Mouse (Mus musculus): ENCODE measurements around the gene Rnf144b. TPM values are rescaled to one million over a fixed set of nuclear protein-coding genes. Genes with fewer than 3 reads are reported as not detected.

Gene Rnf144b
- polyA plus RNA-seq, 1 experiment from 2014 or later, result 1.2 TPM

DNA sequence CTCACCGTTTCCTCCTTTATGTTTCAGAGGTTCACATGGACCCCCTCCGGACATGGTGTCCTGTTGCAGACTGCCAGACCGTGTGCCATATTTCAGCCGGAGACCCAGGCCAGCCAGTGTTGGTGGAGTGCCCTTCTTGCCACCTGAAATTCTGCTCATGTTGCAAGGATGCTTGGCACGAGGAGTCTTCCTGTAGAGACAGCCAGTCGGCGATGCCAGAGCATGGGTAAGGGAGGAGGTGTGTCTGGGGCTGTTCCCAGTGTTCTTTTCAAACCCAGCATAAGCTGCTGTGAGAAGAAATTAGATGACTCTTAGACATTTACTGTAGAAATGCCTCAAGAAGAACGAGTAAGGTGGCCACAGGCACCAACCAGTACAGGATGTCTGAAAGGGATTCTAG is 114.9 kb downstream of the Rnf144b start:
- ATAC-seq (replicated peaks; ENCODE audit: low FRiP score, low TSS enrichment, low read depth), result no peak
- 91% methylated on average over 8 of the region's 8 CpGs for WGBS
- H3K4me1 ChIP-seq (replicated peaks; ENCODE audit: control insufficient read depth, insufficient read depth, low read length), result no peaks in the 10 kb centered on the region
- no peak overlapping the region for H3K4me3 ChIP-seq (ENCODE audit: low read depth, low read length)
- no peak overlapping the region for H3K9ac ChIP-seq (ENCODE audit: low read length)
- no peak for DNase-seq (ENCODE audit: low spot score)
- H3K27ac ChIP-seq (ENCODE audit: low read depth), result no peak overlapping the region
- H3K36me3 ChIP-seq (ENCODE audit: control insufficient read depth, insufficient read depth, low read length), result no peaks in the 10 kb centered on the region
- H3K4me2 ChIP-seq (ENCODE audit: low read length), result no peak overlapping the region
- no peaks in the 10 kb centered on the region for H3K9me3 ChIP-seq (ENCODE audit: control insufficient read depth, low read length)
- H3K27me3 ChIP-seq (replicated peaks; ENCODE audit: control insufficient read depth, insufficient read depth, low read length), result no peaks in the 10 kb centered on the region

DNA sequence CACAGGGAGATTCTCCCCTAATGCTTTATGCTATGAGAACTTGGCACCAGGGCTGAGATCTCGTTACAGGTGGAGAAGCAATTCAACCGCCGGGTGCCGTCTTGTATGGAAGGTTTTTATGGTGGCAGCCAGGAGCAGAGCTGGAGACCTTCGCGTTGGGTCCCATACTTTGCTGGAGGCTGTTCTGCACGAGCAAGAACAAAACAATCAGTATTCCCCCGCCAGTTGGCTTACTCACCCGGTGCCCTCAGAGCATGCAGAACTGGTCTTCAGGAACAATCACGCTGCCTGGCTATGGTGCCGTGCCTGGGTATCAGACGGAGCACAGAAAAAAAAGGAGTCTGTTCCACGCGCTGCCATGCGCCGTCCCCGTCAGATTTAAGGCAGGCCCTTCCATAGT is 115.7 kb downstream of the Rnf144b start:
- no peak overlapping the region for H3K27ac ChIP-seq (ENCODE audit: low read depth)
- WGBS, result 87% methylated on average over 17 of the region's 17 CpGs
- no peak for ATAC-seq (replicated peaks; ENCODE audit: low FRiP score, low TSS enrichment, low read depth)

DNA sequence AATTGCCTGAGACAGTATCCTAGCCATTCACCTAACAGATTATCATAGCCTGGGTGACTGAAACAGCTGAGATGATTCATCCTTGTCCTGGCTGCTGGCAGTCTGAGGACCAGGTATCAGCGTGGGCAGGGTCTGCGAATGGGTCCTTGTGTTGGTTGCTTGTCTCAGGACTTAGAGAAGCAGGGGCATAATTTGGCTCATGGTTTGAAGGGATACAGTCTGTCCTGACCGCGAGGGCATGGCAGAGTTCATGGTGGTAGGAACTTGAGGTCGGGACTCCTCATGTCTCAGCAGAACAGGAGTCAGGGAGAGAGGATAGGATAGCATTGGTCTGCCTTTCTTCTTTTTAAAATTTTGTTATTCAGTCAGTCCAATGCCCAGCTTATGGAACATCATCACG is 121.1 kb downstream of the Rnf144b start:
- ATAC-seq (replicated peaks; ENCODE audit: low FRiP score, low TSS enrichment, low read depth), result no peak
- no peak overlapping the region for H3K4me2 ChIP-seq (ENCODE audit: low read length)
- H3K9me3 ChIP-seq (ENCODE audit: control insufficient read depth, low read length), result no peaks in the 10 kb centered on the region
- no peak overlapping the region for H3K4me3 ChIP-seq (ENCODE audit: low read depth, low read length)
- 88% methylated on average over 6 of the region's 6 CpGs for WGBS
- no peaks in the 10 kb centered on the region for H3K36me3 ChIP-seq (ENCODE audit: control insufficient read depth, insufficient read depth, low read length)
- H3K4me1 ChIP-seq (replicated peaks; ENCODE audit: control insufficient read depth, insufficient read depth, low read length), result no peaks in the 10 kb centered on the region
- H3K27ac ChIP-seq (ENCODE audit: low read depth), result no peak overlapping the region
- no peak overlapping the region for H3K9ac ChIP-seq (ENCODE audit: low read length)
- no peak for DNase-seq (ENCODE audit: low spot score)
- no peaks in the 10 kb centered on the region for H3K27me3 ChIP-seq (replicated peaks; ENCODE audit: control insufficient read depth, insufficient read depth, low read length)

More for the DNA sequence above, 115.7 kb downstream of the Rnf144b start:
- no peak for DNase-seq (ENCODE audit: low spot score)
- Histone ChIP-seq H3K9ac (ENCODE audit: low read length) (no peak overlapping the region), H3K9me3 (ENCODE audit: control insufficient read depth, low read length) (no peaks in the 10 kb centered on the region), H3K4me1 (replicated peaks; ENCODE audit: control insufficient read depth, insufficient read depth, low read length) (no peaks in the 10 kb centered on the region), H3K4me2 (ENCODE audit: low read length) (no peak overlapping the region), H3K36me3 (ENCODE audit: control insufficient read depth, insufficient read depth, low read length) (no peaks in the 10 kb centered on the region), H3K27me3 (replicated peaks; ENCODE audit: control insufficient read depth, insufficient read depth, low read length) (no peaks in the 10 kb centered on the region), H3K4me3 (ENCODE audit: low read depth, low read length) (no peak overlapping the region)

DNA sequence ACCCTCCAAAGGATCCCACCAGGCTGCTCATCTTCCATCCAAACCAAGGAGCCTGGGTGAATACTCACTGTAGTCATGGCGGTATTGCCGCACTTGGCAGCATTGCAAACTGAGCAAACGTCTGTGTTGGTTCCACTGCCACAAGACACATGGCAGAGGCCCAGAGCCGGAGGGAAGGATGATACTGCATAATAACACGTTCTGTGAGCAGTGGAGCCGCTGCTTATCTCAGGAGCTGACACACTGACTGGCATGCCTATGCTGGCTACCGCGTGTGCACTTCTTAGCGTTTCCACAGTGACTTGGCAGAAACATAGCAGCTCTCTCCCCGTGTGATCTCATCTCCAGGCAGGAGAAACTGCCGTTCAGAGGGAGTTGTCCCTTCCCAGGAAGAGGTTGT is 122.3 kb downstream of the Rnf144b start:
- H3K36me3 ChIP-seq (ENCODE audit: control insufficient read depth, insufficient read depth, low read length), result no peaks in the 10 kb centered on the region
- no peak overlapping the region for H3K9ac ChIP-seq (ENCODE audit: low read length)
- ATAC-seq (replicated peaks; ENCODE audit: low FRiP score, low TSS enrichment, low read depth), result no peak
- H3K27me3 ChIP-seq (replicated peaks; ENCODE audit: control insufficient read depth, insufficient read depth, low read length), result no peaks in the 10 kb centered on the region
- no peak overlapping the region for H3K4me2 ChIP-seq (ENCODE audit: low read length)
- WGBS, result 70% methylated on average over 11 of the region's 11 CpGs
- H3K9me3 ChIP-seq (ENCODE audit: control insufficient read depth, low read length), result no peaks in the 10 kb centered on the region
- H3K4me3 ChIP-seq (ENCODE audit: low read depth, low read length), result no peak overlapping the region
- H3K27ac ChIP-seq (ENCODE audit: low read depth), result no peak overlapping the region
- DNase-seq (ENCODE audit: low spot score), result no peak
- no peaks in the 10 kb centered on the region for H3K4me1 ChIP-seq (replicated peaks; ENCODE audit: control insufficient read depth, insufficient read depth, low read length)

DNA sequence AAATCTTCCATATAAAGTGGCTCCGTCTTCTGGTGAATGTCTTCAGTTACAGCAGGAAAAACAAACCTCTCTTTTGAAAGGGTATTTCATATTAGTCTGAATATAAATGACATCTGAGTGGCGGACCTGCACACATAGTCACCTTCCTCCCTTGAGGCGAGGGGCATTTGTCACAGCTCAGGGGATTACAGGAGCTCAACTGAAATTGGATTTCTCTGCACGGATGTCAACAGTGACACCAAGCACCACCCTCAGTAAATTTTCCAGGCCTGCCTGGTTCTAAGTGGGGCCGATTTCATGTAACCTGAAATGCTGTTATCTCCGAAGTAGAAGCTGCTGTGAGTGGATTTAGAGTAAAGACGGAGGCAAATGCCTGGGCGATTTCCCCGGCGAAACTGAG is 124.0 kb downstream of the Rnf144b start:
- ATAC-seq (replicated peaks; ENCODE audit: low FRiP score, low TSS enrichment, low read depth), result no peak
- Histone ChIP-seq H3K27ac (ENCODE audit: low read depth) (no peak overlapping the region), H3K9ac (ENCODE audit: low read length) (no peak overlapping the region), H3K36me3 (ENCODE audit: control insufficient read depth, insufficient read depth, low read length) (no peaks in the 10 kb centered on the region), H3K9me3 (ENCODE audit: control insufficient read depth, low read length) (no peaks in the 10 kb centered on the region), H3K27me3 (replicated peaks; ENCODE audit: control insufficient read depth, insufficient read depth, low read length) (no peaks in the 10 kb centered on the region), H3K4me1 (replicated peaks; ENCODE audit: control insufficient read depth, insufficient read depth, low read length) (no peaks in the 10 kb centered on the region), H3K4me2 (ENCODE audit: low read length) (no peak overlapping the region), H3K4me3 (ENCODE audit: low read depth, low read length) (no peak overlapping the region)
- WGBS, result 52% methylated on average over 10 of the region's 10 CpGs
- no peak for DNase-seq (ENCODE audit: low spot score)

DNA sequence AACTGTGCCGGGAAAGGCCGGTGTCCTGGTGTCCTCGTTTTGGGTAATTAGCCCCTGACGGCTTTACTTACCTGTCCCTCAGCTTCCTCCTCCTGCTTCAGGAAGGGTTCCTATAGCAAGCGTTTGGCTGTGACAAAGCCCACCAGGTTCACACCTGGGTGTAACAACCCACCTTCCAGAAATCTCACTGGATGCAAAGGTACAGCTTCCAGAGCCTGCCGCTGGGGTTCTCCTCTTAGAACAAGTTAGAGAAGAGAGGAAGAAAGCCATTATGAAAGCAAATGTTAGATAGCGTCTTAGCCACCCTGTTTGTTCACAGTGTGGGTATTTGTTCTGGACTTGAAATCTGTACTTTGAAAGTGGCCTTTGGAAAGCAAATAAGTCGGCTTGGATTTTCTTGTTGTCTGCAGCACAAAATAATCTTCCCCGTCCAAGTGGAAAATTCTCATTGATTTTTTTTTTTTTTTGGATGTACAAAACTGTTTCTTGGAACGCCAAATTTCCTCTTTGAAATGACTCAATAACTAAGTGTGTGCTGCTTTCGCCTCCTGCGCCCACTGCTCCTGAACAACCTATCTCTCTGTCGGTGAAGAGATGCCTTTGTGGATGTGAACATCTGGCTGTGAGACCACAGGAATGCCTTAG is 124.8 kb downstream of the Rnf144b start:
- Histone ChIP-seq H3K9ac (ENCODE audit: low read length) (no peak overlapping the region), H3K36me3 (ENCODE audit: control insufficient read depth, insufficient read depth, low read length) (no peaks in the 10 kb centered on the region), H3K27ac (ENCODE audit: low read depth) (no peak overlapping the region), H3K9me3 (ENCODE audit: control insufficient read depth, low read length) (no peaks in the 10 kb centered on the region), H3K4me3 (ENCODE audit: low read depth, low read length) (no peak overlapping the region), H3K4me1 (replicated peaks; ENCODE audit: control insufficient read depth, insufficient read depth, low read length) (no peaks in the 10 kb centered on the region), H3K4me2 (ENCODE audit: low read length) (no peak overlapping the region), H3K27me3 (replicated peaks; ENCODE audit: control insufficient read depth, insufficient read depth, low read length) (no peaks in the 10 kb centered on the region)
- ATAC-seq (replicated peaks; ENCODE audit: low FRiP score, low TSS enrichment, low read depth) (no peak), DNase-seq (ENCODE audit: low spot score) (no peak)
- WGBS, result 62% methylated on average over 13 of the region's 13 CpGs

DNA sequence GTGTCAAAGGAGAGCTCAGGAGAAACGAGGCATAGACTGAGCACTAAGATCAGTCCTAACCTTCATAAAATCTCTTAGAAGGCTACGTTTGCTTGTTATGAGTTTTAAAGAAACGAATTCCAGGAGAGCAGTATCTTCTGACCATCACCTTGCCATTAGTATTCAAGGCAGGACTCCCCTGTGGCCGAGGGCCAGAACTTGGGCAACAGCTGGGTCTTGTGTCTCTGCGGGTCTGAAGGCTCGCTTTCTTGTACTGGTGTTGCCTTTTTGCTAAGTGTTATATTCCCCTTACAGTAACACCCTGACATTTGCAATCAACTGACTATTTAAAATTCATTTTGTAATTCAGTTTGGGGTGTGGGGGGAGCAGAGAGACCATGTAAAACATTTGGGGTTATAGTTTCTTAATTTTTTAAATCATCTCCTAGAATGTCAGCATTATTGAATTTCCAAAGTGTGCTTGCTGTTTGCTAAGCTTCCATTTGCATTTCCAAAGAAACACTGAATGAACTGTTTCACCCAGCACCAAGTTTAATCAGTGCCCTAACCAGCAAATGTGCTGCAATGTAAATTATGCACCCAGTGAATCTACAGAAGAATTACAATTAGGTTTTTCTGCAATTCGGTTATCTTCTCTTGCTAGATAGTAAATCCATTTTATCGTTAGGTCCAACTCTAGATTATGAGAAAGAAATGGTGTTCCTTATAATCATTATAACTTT is 126.0 kb downstream of the Rnf144b start:
- Histone ChIP-seq H3K9me3 (ENCODE audit: control insufficient read depth, low read length) (no peaks in the 10 kb centered on the region), H3K9ac (ENCODE audit: low read length) (no peak overlapping the region), H3K4me3 (ENCODE audit: low read depth, low read length) (no peak overlapping the region), H3K4me1 (replicated peaks; ENCODE audit: control insufficient read depth, insufficient read depth, low read length) (no peaks in the 10 kb centered on the region), H3K27me3 (replicated peaks; ENCODE audit: control insufficient read depth, insufficient read depth, low read length) (no peaks in the 10 kb centered on the region), H3K36me3 (ENCODE audit: control insufficient read depth, insufficient read depth, low read length) (no peaks in the 10 kb centered on the region), H3K4me2 (ENCODE audit: low read length) (no peak overlapping the region), H3K27ac (ENCODE audit: low read depth) (no peak overlapping the region)
- DNase-seq (ENCODE audit: low spot score) (no peak), ATAC-seq (replicated peaks; ENCODE audit: low FRiP score, low TSS enrichment, low read depth) (no peak)
- 82% methylated on average over 8 of the region's 8 CpGs for WGBS

DNA sequence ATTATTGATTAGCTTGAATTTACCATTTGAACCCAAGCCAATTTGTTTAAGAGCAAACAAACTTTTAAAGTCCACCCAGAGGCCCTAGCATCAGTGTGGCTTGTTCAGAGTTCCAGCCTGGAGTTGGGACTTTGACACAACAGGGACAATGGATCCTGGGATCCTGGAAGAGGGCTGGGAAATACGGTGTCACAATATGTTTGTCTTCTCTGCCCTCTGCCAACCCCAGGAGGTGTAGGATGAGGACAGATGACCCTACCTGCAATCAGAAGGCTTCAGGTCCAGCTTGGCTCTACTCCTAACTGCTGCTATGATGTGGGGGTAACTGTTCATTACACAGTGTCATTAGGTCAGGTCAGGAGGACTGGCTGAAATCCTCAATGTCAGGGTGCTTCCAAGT is 128.2 kb downstream of the Rnf144b start:
- H3K9me3 ChIP-seq (ENCODE audit: control insufficient read depth, low read length), result no peaks in the 10 kb centered on the region
- WGBS, result 78% methylated on average over 1 of the region's 1 CpGs
- ATAC-seq (replicated peaks; ENCODE audit: low FRiP score, low TSS enrichment, low read depth) (no peak), DNase-seq (ENCODE audit: low spot score) (no peak)
- no peak overlapping the region for H3K27ac ChIP-seq (ENCODE audit: low read depth)
- H3K4me1 ChIP-seq (replicated peaks; ENCODE audit: control insufficient read depth, insufficient read depth, low read length), result no peaks in the 10 kb centered on the region
- no peaks in the 10 kb centered on the region for H3K36me3 ChIP-seq (ENCODE audit: control insufficient read depth, insufficient read depth, low read length)
- H3K9ac ChIP-seq (ENCODE audit: low read length), result no peak overlapping the region
- H3K27me3 ChIP-seq (replicated peaks; ENCODE audit: control insufficient read depth, insufficient read depth, low read length), result no peaks in the 10 kb centered on the region
- H3K4me3 ChIP-seq (ENCODE audit: low read depth, low read length), result no peak overlapping the region
- no peak overlapping the region for H3K4me2 ChIP-seq (ENCODE audit: low read length)

All from intestine, embryonic 14.5 days (tissue).